Mouse (Mus musculus) thymus, adult 2 months (tissue): ENCODE data around the gene Trim11.

ENCODE experiments used
- CTCF ChIP-seq: fragments of 200-500 bp; IDR thresholded peaks from 2 replicates; pipeline ENCODE4 v1.5.1; 2012; ENCODE audit warnings: mild to moderate bottlenecking, control low read depth, low read length, moderate library complexity, borderline replicate concordance; ENCODE audit not compliant: control insufficient read depth, poor library complexity, insufficient read depth; ENCODE audit errors: extremely low read depth
- POLR2A ChIP-seq: fragments of 200-500 bp; IDR thresholded peaks from 2 replicates; pipeline ENCODE4 v1.6.1; 2012; ENCODE audit warnings: mild to moderate bottlenecking, low read length, control low read depth, moderate library complexity; ENCODE audit not compliant: control insufficient read depth, poor library complexity, insufficient read depth; ENCODE audit errors: extremely low read depth

DNA sequence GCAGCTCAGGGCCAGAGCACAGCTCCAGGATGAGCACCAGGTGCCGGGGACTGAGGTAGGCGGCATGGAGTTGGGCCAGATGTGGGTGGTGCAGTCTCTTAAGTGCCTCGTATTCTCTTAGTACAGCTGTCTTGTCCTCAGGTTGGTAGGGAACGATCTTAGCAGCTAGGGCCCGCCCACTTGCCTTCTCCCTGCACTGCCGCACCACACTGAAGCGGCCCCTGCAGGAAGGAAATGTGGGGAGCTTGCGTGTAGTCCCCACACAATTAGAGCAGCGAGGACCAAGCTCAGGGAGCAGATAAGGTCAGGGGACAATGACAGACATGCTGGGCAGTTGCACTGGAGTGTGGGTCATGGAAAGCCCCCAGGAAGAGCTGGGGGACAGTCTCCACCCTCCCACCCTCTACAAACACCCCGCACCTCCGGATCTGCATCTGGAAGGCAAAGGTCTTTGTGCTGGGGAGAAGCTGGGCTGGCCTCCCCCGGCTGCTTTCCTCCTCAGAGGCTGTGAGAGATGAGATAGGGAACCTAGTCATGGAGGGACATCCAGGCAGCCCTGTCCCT is 18.0 kb downstream of the Trim11 start:
- peak; percentile 55; the same call in 1 of the 2 replicates for TF ChIP-seq CTCF
- 0 out of 2 replicates have a peak, but pooled peaks have one; percentile 22 for TF ChIP-seq POLR2A
